Mouse (Mus musculus) limb, embryonic 11.5 days (tissue): ENCODE measurements around the gene Akt2. TPM values are rescaled to one million over a fixed set of nuclear protein-coding genes. Genes with fewer than 3 reads are reported as not detected.

Source experiments
- ATAC-seq: fragments of 200-750 bp; cut with Nextera tagmentation; 2 replicates; pipeline ENCODE4 v1.8.0; 2017; ENCODE audit warnings: low read depth; ENCODE audit not compliant: insufficient number of reproducible peaks, low FRiP score, low TSS enrichment
- DNase-seq: peaks from one replicate; pipeline ENCODE4 v3.0.0-alpha.2; 2015; ENCODE audit warnings: low spot score
- H3K27ac ChIP-seq: fragments of 300-500 bp; sonication (generic); replicated peaks from 2 replicates; pipeline ENCODE4 v1.5.1; 2014; ENCODE audit warnings: low read depth, mild to moderate bottlenecking, low read length
- H3K27me3 ChIP-seq: fragments of 300-500 bp; sonication (generic); 2 replicates; pipeline ENCODE4 v1.6.1; 2014; ENCODE audit warnings: mild to moderate bottlenecking, low read length, mixed read lengths; ENCODE audit not compliant: control insufficient read depth, insufficient read depth
- H3K36me3 ChIP-seq: fragments of 300-500 bp; sonication (generic); 2 replicates; pipeline ENCODE4 v1.6.1; 2014; ENCODE audit warnings: mild to moderate bottlenecking, low read length, moderate library complexity, mixed read lengths; ENCODE audit not compliant: control insufficient read depth, insufficient read depth
- H3K4me1 ChIP-seq: fragments of 300-500 bp; sonication (generic); 2 replicates; pipeline ENCODE4 v1.6.1; 2014; ENCODE audit warnings: low read length, mixed read lengths; ENCODE audit not compliant: control insufficient read depth, insufficient read depth
- H3K4me2 ChIP-seq: fragments of 300-500 bp; sonication (generic); 2 replicates; pipeline ENCODE4 v1.6.1; 2014; ENCODE audit warnings: low read depth, mild to moderate bottlenecking, moderate library complexity; ENCODE audit not compliant: severe bottlenecking
- H3K4me3 ChIP-seq: fragments of 300-500 bp; sonication (generic); 2 replicates; pipeline ENCODE4 v1.5.1; 2014; ENCODE audit warnings: low read depth, low read length
- H3K9ac ChIP-seq: fragments of 300-500 bp; sonication (generic); 2 replicates; pipeline ENCODE4 v1.6.1; 2014; ENCODE audit warnings: mild to moderate bottlenecking, low read length
- H3K9me3 ChIP-seq: fragments of 300-500 bp; sonication (generic); 2 replicates; pipeline ENCODE4 v1.6.1; 2016; ENCODE audit warnings: low read length; ENCODE audit not compliant: control insufficient read depth
- WGBS: fragments of 180-500 bp; shearing (Covaris S2); extraction: QIAGEN DNeasy Blood & Tissue Kit; methylation state at CpG from one replicate; pipeline ENCODE4 v1.1.7; 2014; 5-methylcytosine and 5-hydroxymethylcytosine counted together
- polyA plus RNA-seq: library from polyadenylated mRNA; unstranded; fragments of >200 nt; fragmentation: Nextera tagmentation; extraction: Ambion mirVana; gene quantifications from 2 replicates; pipeline ENCODE4 v1.2.1, GENCODE M21; 2014

Akt2 gene
- polyA plus RNA-seq, 1 experiment from 2014 or later, result 85.7 TPM

DNA sequence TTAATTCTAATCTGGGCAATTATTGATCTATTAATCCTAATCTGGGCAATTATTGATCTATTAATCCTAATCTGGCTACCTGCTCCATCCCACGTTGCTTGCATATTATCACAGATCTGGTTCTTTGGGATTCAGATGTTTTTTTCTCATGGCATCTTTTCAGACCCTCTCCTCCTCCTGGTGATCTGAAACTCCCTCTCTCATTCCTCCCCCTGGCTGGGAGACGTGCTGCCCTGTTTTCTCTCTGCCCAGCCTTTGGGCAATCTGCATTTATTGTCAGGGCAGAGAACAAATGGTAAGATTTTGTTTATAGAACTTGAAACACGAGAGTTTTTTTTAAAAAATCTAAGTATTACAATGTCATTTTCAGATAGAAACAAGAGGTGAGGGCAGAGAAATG lies 96.5 kb downstream of the Akt2 start:
- H3K27me3 ChIP-seq, result no peaks in the 10 kb centered on the region
- WGBS, result 69% methylated on average over 3 of the region's 3 CpGs
- 0 out of 2 replicates have a peak, but pooled peaks cover 3% of the 10 kb centered on the region for H3K4me1 ChIP-seq
- H3K27ac ChIP-seq, result no peak overlapping the region
- DNase-seq (no peak), ATAC-seq (no peak)
- no peak overlapping the region for H3K4me2 ChIP-seq
- no peaks in the 10 kb centered on the region for H3K9me3 ChIP-seq
- H3K36me3 ChIP-seq, result no peaks in the 10 kb centered on the region
- H3K9ac ChIP-seq, result no peak overlapping the region
- H3K4me3 ChIP-seq, result no peak overlapping the region

DNA sequence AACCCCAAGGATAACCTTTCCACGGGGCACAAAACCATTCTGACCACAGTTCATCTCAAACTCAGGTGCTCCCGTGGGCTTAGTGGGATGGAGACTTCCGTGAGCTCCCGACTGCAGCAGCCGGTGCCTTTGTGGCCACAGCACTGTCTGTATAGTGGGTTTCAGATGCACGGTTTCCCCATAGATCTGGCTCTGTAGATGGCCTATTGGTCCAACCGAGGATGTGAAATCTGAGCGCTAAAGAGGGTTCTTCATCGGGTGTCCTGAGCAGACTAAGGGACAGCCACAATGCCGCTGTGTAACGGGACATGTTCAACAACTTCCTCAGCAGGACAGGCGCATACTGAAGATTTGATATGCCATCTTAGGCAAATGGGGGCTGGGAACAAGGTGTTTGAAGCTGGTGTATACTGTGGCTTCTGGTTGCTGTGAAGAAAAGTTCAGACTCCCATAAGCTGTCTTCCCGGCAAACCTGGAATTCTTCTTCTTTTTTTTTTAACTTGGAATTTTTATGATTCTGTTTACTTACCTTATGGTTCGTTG lies 97.0 kb downstream of the Akt2 start:
- peak overlapping the region; percentile 77 for H3K4me2 ChIP-seq
- peak overlapping the region; percentile 44 for H3K4me3 ChIP-seq
- H3K36me3 ChIP-seq, result no peaks in the 10 kb centered on the region
- ATAC-seq, result no peak
- H3K27ac ChIP-seq, result no peak overlapping the region; the same call in 1 of the 2 replicates
- no peaks in the 10 kb centered on the region for H3K27me3 ChIP-seq
- DNase-seq, result peak; percentile 34
- 45% methylated on average over 14 of the region's 14 CpGs for WGBS
- 0 out of 2 replicates have a peak, but pooled peaks cover 3% of the 10 kb centered on the region for H3K4me1 ChIP-seq
- peak overlapping the region; percentile 62 for H3K9ac ChIP-seq
- no peaks in the 10 kb centered on the region for H3K9me3 ChIP-seq

DNA sequence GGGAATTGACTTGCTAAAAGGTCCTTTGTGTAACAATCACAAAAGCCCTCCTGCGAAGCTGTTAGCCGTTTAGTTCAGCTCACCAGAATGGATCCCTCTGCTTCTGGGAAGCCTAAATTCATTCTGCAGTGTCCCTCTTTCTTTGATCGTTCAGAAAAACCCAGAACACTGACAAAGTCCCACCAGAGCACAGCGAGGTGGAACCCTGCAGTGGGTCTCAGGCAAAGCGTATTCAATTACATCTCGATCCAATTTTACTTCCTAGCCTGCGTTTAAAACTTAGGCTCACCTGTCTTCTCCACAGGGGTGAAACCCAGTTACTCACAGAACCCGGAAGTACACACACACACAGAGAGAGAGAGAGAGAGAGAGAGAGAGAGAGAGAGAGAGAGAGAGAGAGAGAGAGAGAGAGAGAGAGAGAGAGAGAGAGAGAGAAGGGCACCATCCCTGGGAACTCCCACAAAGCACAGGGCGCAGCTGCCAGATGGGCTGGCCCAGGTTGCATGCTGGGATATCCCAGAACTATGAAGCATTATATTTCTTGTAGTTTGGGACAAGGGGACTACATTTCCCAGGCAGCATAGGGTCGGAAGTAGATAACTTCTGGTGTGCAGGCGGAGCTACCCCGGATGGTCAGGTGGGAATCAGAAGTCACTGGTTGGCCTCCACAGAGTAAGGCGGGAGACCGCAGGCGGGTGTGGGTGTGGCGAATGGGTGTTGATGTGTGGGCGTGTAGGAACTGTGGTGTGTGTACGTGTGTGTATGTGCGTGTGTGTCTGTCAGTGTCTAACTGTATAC lies 97.7 kb downstream of the Akt2 start, which contains the start of gene Zfp607b:
Gene Zfp607b, plus strand, starts transcription at position 526 of the 798 bp plus-strand sequence.
- 0 out of 2 replicates have a peak, but pooled peaks cover 3% of the 10 kb centered on the region for H3K4me1 ChIP-seq
- peak within 1 kb of the TSS; percentile 77 for H3K4me2 ChIP-seq
- no peaks in the 10 kb centered on the region for H3K36me3 ChIP-seq
- ATAC-seq, result peak; percentile 99
- H3K9ac ChIP-seq, result peak within 1 kb of the TSS; percentile 62
- H3K4me3 ChIP-seq, result peak within 1 kb of the TSS; percentile 44
- H3K27ac ChIP-seq, result no peak within 1 kb of the TSS; the same call in 1 of the 2 replicates
- 2% methylated on average over 19 of the region's 19 CpGs for WGBS
- H3K27me3 ChIP-seq, result no peaks in the 10 kb centered on the region
- H3K9me3 ChIP-seq, result no peaks in the 10 kb centered on the region
- peak; percentile 89 for DNase-seq

Other genes starting within 250 kb of the Akt2 start
- 46.5 and 50.9 TPM in 2 replicates for gene Shkbp1, start 235.5 kb upstream of the Akt2 start, polyA plus RNA-seq
- gene Gm20479, start 234.1 kb upstream of the Akt2 start, polyA plus RNA-seq, result 0.52 TPM in 1 of 2 replicates, not detected in the other
- gene Sptbn4, start 143.9 kb upstream of the Akt2 start, polyA plus RNA-seq, result 0.15 and 0.27 TPM in 2 replicates
- gene Blvrb, start 143.6 kb upstream of the Akt2 start, polyA plus RNA-seq, result 29.0 and 30.5 TPM in 2 replicates
- 25.9 and 29.3 TPM in 2 replicates for gene Sertad3, start 117.8 kb upstream of the Akt2 start, polyA plus RNA-seq
- gene Sertad1, start 104.6 kb upstream of the Akt2 start, polyA plus RNA-seq, result 29.0 and 31.5 TPM in 2 replicates
- gene Prx, start 92.2 kb upstream of the Akt2 start, polyA plus RNA-seq, result 1.5 and 2.1 TPM in 2 replicates
- 0.45 and 0.72 TPM in 2 replicates for gene Hipk4, start 68.3 kb upstream of the Akt2 start, polyA plus RNA-seq
- gene Pld3, start 38.3 kb upstream of the Akt2 start, polyA plus RNA-seq, result 49.1 and 53.2 TPM in 2 replicates
- gene 2310022A10Rik, start 38.3 kb upstream of the Akt2 start, polyA plus RNA-seq, result 32.1 and 32.4 TPM in 2 replicates
- gene Ttc9b, start 62.4 kb downstream of the Akt2 start, polyA plus RNA-seq, result 0.15 and 0.34 TPM in 2 replicates
- 6.8 and 8.6 TPM in 2 replicates for gene Map3k10, start 83.0 kb downstream of the Akt2 start, polyA plus RNA-seq
- 2.8 and 3.1 TPM in 2 replicates for gene Zfp607b, start 97.8 kb downstream of the Akt2 start, polyA plus RNA-seq
- gene Zfp60, start 139.8 kb downstream of the Akt2 start, polyA plus RNA-seq, result 45.6 and 49.9 TPM in 2 replicates
- gene Zfp626, start 215.6 kb downstream of the Akt2 start, polyA plus RNA-seq, result 2.5 and 2.7 TPM in 2 replicates
- gene Zfp59, start 247.1 kb downstream of the Akt2 start, polyA plus RNA-seq, result 10.1 and 12.0 TPM in 2 replicates